Mouse (Mus musculus): ENCODE results near the gene Ptprcap. TPM values are rescaled to one million over a fixed set of nuclear protein-coding genes. Genes with fewer than 3 reads are reported as not detected.
A peak's percentile ranks its signal among the peaks of the same experiment; 100 is the strongest.

The Ptprcap gene
- total and polyA plus RNA-seq, 3 experiments = 67.9 to 75.7 TPM; not detected in 1

GRCm38 (mm10) chr19:4155223-4156072, 2.0 kb downstream of the Ptprcap start:
- Histone ChIP-seq H3K9ac (ENCODE audit: control insufficient read depth, low read depth, low read length, poor library complexity, severe bottlenecking) (peak overlapping the region; percentile 75), H3K27me3 (ENCODE audit: control insufficient read depth in 1 of 2, insufficient read depth in 2 of 2, low read length in 2 of 2) (no peaks in the 10 kb centered on the region), H3K36me3 (ENCODE audit: control insufficient read depth in 1 of 2, insufficient read depth in 2 of 2, low read length in 2 of 2) (peaks cover 1 to 2% of the 10 kb centered on the region in 2 experiments; a peak in 3 of 4 replicates), H3K9me3 (replicated peaks; ENCODE audit: insufficient read depth, low read length) (no peaks in the 10 kb centered on the region), H3K27ac (ENCODE audit: control insufficient read depth, low read depth, low read length) (peak overlapping the region; percentile 55), H3K4me3 (ENCODE audit: control insufficient read depth in 1 of 2, insufficient read depth in 1 of 2, low read depth in 2 of 2, low read length in 2 of 2) (peak overlapping the region; percentile 59 to 62), H3K4me1 (ENCODE audit: control insufficient read depth in 1 of 2, insufficient read depth in 2 of 2, low read length in 2 of 2) (peaks cover 4 to 8% of the 10 kb centered on the region in 2 experiments; a peak in 3 of 4 replicates), H3K79me2 (ENCODE audit: control insufficient read depth, insufficient read depth, low read length, poor library complexity) (peaks cover 6% of the 10 kb centered on the region)
- DNase-seq (ENCODE audit: low read depth, low spot score) = no peak
- 0 out of 2 replicates have a peak, but pooled peaks have one; percentile 57 for TF ChIP-seq ZMIZ1 (IDR thresholded peaks at IDR 0.05; ENCODE audit: low read depth, low read length)
- no peak for TF ChIP-seq EP300 (IDR thresholded peaks at IDR 0.05; ENCODE audit: low read depth in 1 of 2, low read length in 2 of 2)
- 0 out of 2 replicates have a peak, but pooled peaks have one; percentile 53 for TF ChIP-seq CHD1 (IDR thresholded peaks at IDR 0.05; ENCODE audit: low read depth, low read length)
- no peak for TF ChIP-seq KAT2A (conservative IDR thresholded peaks at IDR 0.05; ENCODE audit: low read depth, low read length)
- 0 out of 2 replicates have a peak, but pooled peaks have one; percentile 9 for TF ChIP-seq MAZ (IDR thresholded peaks at IDR 0.05; ENCODE audit: low read depth, low read length)
- peak in 1 of 2 experiments; percentile 8; a peak in 1 of 4 replicates for TF ChIP-seq POLR2A (IDR thresholded peaks at IDR 0.05; ENCODE audit: control insufficient read depth in 1 of 2, insufficient read depth in 1 of 2, low read depth in 1 of 2, low read length in 2 of 2, poor library complexity in 1 of 2)
- peak; percentile 16; the same call in 1 of the 2 replicates for TF ChIP-seq SIN3A (IDR thresholded peaks at IDR 0.05; ENCODE audit: low read length)

GRCm38 (mm10) chr19:4156073-4156579, 2.7 kb downstream of the Ptprcap start:
- H3K9me3 ChIP-seq (replicated peaks; ENCODE audit: insufficient read depth, low read length) = no peaks in the 10 kb centered on the region
- H3K27me3 ChIP-seq (ENCODE audit: control insufficient read depth in 1 of 2, insufficient read depth in 2 of 2, low read length in 2 of 2) = no peaks in the 10 kb centered on the region
- TF ChIP-seq MAFK (IDR thresholded peaks at IDR 0.05; ENCODE audit: borderline replicate concordance, low read depth, low read length) = no peak
- no peak for TF ChIP-seq UBTF (IDR thresholded peaks at IDR 0.05; ENCODE audit: borderline replicate concordance, insufficient read depth, low read depth, low read length)
- no peak for TF ChIP-seq MYB (IDR thresholded peaks at IDR 0.05; ENCODE audit: low read depth, low read length)
- TF ChIP-seq BHLHE40 (IDR thresholded peaks at IDR 0.05; ENCODE audit: borderline replicate concordance, low read depth, low read length) = no peak
- no peak for TF ChIP-seq CHD2 (IDR thresholded peaks at IDR 0.05; ENCODE audit: low read length)
- no peak for TF ChIP-seq RCOR1 (IDR thresholded peaks at IDR 0.05; ENCODE audit: low read depth, low read length)
- no peak for TF ChIP-seq HCFC1 (IDR thresholded peaks at IDR 0.05; ENCODE audit: low read depth, low read length)
- TF ChIP-seq EP300 (IDR thresholded peaks at IDR 0.05; ENCODE audit: low read depth in 1 of 2, low read length in 2 of 2) = no peak
- no peak for TF ChIP-seq ZC3H11A (IDR thresholded peaks at IDR 0.05; ENCODE audit: low read depth, low read length)
- TF ChIP-seq MEF2A (IDR thresholded peaks at IDR 0.05; ENCODE audit: extremely low read depth, insufficient replicate concordance, low read depth, low read length, poor library complexity, severe bottlenecking) = no peak
- no peak for TF ChIP-seq RAD21 (IDR thresholded peaks at IDR 0.05; ENCODE audit: low read depth, low read length)
- TF ChIP-seq NRF1 (IDR thresholded peaks at IDR 0.05; ENCODE audit: insufficient read depth, low read depth, low read length, poor library complexity, severe bottlenecking) = no peak
- TF ChIP-seq USF1 (IDR thresholded peaks at IDR 0.05; ENCODE audit: low read depth, low read length) = no peak
- no peak for TF ChIP-seq E2F4 (IDR thresholded peaks at IDR 0.05; ENCODE audit: borderline replicate concordance, low read depth, low read length)
- no peak for TF ChIP-seq ETS1 (IDR thresholded peaks at IDR 0.05; ENCODE audit: low read depth, low read length)
- TF ChIP-seq CHD1 (IDR thresholded peaks at IDR 0.05; ENCODE audit: low read depth, low read length) = no peak
- TF ChIP-seq ZMIZ1 (IDR thresholded peaks at IDR 0.05; ENCODE audit: low read depth, low read length) = no peak
- TF ChIP-seq SIN3A (IDR thresholded peaks at IDR 0.05; ENCODE audit: low read length) = no peak
- no peak for TF ChIP-seq KAT2A (conservative IDR thresholded peaks at IDR 0.05; ENCODE audit: low read depth, low read length)
- no peak for DNase-seq (ENCODE audit: low read depth, low spot score)
- H3K4me3 ChIP-seq (ENCODE audit: control insufficient read depth in 1 of 2, insufficient read depth in 1 of 2, low read depth in 2 of 2, low read length in 2 of 2) = no peak overlapping the region
- H3K79me2 ChIP-seq (ENCODE audit: control insufficient read depth, insufficient read depth, low read length, poor library complexity) = peaks cover 6% of the 10 kb centered on the region
- peaks cover 4 to 8% of the 10 kb centered on the region in 2 experiments; a peak in 3 of 4 replicates for H3K4me1 ChIP-seq (ENCODE audit: control insufficient read depth in 1 of 2, insufficient read depth in 2 of 2, low read length in 2 of 2)
- H3K27ac ChIP-seq (ENCODE audit: control insufficient read depth, low read depth, low read length) = no peak overlapping the region
- H3K36me3 ChIP-seq (ENCODE audit: control insufficient read depth in 1 of 2, insufficient read depth in 2 of 2, low read length in 2 of 2) = peaks cover 1 to 2% of the 10 kb centered on the region in 2 experiments; a peak in 3 of 4 replicates
- no peak overlapping the region for H3K9ac ChIP-seq (ENCODE audit: control insufficient read depth, low read depth, low read length, poor library complexity, severe bottlenecking)

Data from MEL (cell line).